Mouse (Mus musculus): ENCODE measurements around the gene Phlda1. TPM values are rescaled to one million over a fixed set of nuclear protein-coding genes. Genes with fewer than 3 reads are reported as not detected.

The Phlda1 gene
- total RNA-seq, 2 experiments from 2014 or later, result 13.5 to 13.6 TPM

DNA sequence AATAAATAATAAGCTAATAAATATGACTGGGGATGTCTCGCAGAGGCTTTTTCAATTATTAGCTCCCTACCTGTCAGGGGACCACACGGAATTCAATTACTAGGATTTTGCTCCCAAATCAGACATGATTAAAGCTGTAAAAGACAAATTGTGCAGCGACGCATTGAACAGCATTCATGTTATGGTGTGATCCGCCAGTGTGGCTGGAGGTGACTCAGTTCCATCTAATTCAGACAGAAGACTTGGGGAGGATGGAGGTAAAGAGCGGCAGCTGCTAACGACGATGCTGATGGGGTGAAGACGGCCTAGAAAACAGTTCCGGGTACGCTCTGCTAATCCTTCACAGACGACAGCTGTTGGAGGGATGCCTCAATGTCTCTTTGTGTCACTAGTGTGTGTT is 17.8 kb downstream of the Phlda1 start:
- no peak for DNase-seq (ENCODE audit: low spot score in 2 of 2)

- no peak for DNase-seq (ENCODE audit: low spot score in 2 of 2)
Measured at GRCm38 (mm10) chr10:111527057-111527456, 21.0 kb downstream of the Phlda1 start.

DNA sequence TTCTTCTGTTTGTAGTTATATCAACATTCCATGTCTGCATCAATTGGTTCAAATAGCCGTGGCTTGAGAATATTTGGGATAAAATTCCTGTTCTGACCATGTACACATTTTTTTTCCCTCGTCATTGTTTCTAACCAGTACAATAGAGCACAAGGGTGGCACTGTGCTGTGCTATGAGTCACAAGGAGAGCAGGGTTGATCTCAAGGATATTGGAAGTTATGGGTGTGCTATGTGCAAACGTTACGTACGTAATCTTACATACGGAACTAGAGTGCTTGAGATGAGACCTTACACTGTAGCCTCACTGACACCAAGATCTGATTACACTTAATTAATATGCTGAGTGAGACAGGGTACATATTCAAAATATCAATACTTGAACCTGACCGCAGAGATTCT is 21.5 kb downstream of the Phlda1 start:
- DNase-seq (ENCODE audit: low spot score in 2 of 2), result no peak

DNA sequence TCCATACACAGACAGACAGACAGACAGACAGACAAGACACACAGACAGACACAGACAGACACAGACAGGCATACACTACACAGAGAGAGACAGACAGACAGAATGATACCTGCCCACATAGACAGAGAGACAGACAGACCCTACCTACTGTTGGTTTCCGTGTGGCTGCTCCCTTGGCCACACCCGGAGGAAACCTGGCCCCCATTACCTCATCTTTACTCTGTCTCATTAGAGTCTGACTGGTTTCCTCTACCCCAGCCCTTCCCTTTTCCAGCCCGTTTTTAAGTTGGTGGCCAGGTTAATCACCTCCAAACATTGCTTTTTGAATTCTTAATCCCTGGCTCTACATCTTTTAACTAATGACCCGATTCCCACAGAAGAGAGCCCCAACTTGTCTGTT is 22.2 kb downstream of the Phlda1 start:
- DNase-seq (ENCODE audit: low spot score in 2 of 2), result no peak

DNA sequence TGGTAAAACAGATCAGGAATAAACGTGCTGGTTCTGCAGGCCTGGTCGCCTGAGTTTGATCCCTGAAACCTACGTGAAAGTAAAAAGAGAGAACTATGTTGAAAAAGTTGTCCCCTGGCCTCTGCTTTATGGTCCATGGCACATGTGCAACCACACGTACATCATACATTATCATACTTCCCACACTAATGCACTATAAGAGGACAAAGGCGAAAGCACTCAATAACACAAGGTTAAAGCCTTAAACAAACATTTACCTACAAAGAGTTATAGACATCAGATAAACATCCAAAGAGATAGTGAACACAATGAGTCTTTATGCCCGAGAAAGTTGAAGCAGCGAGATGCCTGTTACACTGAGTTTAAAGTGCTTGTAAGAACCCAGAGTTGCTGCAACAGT is 24.3 kb downstream of the Phlda1 start:
- DNase-seq (ENCODE audit: low spot score in 2 of 2), result no peak

DNA sequence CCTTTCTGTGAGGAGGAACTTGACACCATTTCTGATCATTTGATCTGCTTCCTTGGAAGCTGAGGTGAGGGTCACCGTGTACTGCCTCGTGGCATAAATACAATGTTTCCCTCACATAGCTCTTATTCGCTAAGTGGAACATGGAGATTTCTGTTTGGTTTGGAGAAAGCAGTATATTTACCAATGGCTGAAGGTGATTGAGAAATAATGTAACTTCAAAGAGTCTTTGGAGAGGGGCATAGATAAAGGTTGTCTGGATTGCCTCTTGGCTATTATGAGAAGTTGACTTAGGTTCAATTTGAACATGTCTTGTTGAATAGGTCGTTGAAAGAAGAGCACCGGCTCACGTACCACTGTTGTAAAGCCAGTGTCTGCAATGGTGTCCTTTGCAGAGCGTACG is 28.6 kb downstream of the Phlda1 start:
- DNase-seq (ENCODE audit: low spot score in 2 of 2), result no peak

GRCm38 (mm10) chr10:111537410-111537809 is 31.3 kb downstream of the Phlda1 start:
- no peak for DNase-seq (ENCODE audit: low spot score in 2 of 2)

GRCm38 (mm10) chr10:111539724-111540324 is 33.7 kb downstream of the Phlda1 start:
- peak in 1 of 2 experiments; percentile 18 for DNase-seq (ENCODE audit: low spot score in 2 of 2)

GRCm38 (mm10) chr10:111540678-111541077 is 34.6 kb downstream of the Phlda1 start:
- no peak for DNase-seq (ENCODE audit: low spot score in 2 of 2)

DNA sequence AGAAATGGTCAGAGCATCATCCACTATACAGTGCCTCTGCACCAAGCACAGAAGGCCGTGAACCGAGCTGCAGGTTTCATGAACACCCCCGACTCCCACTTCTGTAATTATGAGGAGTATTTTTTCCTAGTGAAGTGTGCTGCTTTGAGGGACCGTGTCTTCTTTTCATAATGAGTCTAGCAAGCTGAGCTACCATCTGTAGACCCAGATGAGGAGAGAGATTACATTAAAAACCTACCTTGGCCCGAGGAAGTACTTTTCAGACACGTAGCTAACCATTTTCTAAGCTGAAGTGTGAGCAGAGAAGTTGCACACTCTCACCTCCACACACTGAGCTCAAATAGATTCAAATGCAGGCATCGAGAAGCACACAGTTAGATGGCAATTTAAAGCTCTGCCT is 37.0 kb downstream of the Phlda1 start:
- DNase-seq (ENCODE audit: low spot score in 2 of 2), result no peak

GRCm38 (mm10) chr10:111543781-111544260 is 37.7 kb downstream of the Phlda1 start:
- peak in 1 of 2 experiments; percentile 23 for DNase-seq (ENCODE audit: low spot score in 2 of 2)

GRCm38 (mm10) chr10:111544311-111544710 is 38.2 kb downstream of the Phlda1 start:
- no peak for DNase-seq (ENCODE audit: low spot score in 2 of 2)

DNA sequence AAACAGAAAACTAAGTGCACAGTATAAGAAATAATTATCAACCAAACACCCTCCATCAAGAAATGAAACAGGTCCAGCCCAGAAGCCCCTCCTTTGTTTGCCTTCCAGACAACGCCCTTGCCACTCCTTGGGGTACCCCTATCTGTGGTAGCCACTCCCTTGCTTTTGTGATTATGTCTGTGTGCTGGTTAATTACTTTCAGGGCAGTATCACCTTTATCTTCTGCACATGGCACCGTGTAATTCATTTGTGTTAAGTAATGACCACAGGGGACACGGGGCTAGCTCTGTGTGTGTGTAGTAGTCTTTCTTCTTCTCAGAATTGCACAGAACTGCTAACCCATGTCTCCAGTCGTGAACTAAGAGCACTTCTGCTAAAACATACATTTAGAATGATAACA is 39.6 kb downstream of the Phlda1 start:
- no peak for DNase-seq (ENCODE audit: low spot score in 2 of 2)

GRCm38 (mm10) chr10:111547881-111548372 is 41.8 kb downstream of the Phlda1 start:
- DNase-seq (ENCODE audit: low spot score in 2 of 2), result no peak

GRCm38 (mm10) chr10:111550075-111550695 is 44.1 kb downstream of the Phlda1 start:
- peak in 1 of 2 experiments; percentile 23 for DNase-seq (ENCODE audit: low spot score in 2 of 2)

DNA sequence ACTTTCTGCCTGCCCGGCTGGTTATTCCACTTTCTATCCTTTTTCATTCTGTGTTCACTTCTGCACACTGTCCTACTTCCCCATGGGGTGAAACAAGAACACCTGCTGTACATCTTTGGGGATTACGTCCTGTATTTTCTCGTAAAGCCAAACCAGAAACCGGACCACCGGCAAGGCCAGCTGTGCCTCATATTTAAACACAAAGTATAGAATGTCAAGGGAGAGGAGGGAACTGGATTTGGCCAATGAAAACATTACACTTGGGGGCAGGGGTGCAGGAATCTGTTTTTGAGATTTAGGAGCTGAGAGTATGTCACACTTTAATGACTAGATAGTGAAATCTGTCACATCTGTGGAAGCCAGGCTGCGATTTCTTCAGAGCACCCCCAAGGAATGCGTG is 47.6 kb downstream of the Phlda1 start:
- DNase-seq (ENCODE audit: low spot score in 2 of 2), result no peak

DNA sequence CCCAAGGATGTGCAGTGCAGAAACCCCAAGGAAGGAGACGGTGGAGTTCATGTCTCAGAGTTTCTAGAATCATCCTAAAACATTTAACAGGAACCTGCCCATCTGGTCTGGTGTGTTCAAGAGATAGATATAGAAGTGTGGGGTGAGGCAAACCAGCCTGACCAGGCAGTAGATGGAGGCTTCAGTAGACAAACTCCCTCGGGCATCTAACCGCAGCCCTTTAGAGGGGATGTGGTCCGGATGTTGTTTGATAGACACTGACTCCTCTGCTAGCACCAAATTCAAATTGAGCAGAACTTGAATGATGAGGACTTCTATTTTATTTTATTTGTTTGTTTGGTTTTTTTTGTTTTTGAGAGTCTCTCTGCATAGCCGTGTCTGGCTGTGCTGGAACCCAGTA is 48.6 kb downstream of the Phlda1 start:
- DNase-seq (ENCODE audit: low spot score in 2 of 2), result no peak

DNA sequence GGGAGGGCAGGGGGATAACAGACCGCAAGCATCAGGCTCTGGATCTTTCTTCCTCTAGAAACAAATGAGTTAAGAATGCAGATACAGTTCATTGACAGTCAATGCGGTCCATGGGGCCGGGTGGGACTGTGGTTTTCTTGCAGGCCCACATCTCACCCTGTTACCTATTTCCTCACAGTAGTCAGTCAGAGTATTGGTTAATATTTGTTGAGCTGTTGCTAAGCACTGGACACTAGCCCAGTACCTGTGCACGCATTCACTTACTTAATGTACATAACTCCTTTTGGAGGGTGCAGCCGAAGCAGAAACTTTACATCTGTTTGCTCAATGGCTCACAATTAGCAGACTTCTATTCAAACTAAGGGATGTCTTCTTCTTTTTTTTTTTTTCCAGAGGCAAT is 52.1 kb downstream of the Phlda1 start:
- DNase-seq (ENCODE audit: low spot score in 2 of 2), result no peak

Other genes with a start within 250 kb of the Phlda1 start
- 1 to 10 TPM; 3.2 to 3.5 TPM for gene Bbs10, start 207.6 kb upstream of the Phlda1 start, total RNA-seq (2021)
- 100 to 1,000 TPM; 124 to 133 TPM for gene Nap1l1, start 33.1 kb upstream of the Phlda1 start, total RNA-seq (2021)